Mouse (Mus musculus) left cerebral cortex, postnatal 25 days (tissue): ENCODE measurements around the gene Trit1. TPM values are rescaled to one million over a fixed set of nuclear protein-coding genes. Genes with fewer than 3 reads are reported as not detected.

ENCODE experiments used
- DNase-seq, 2 experiments: peaks; one replicate each; pipeline ENCODE4 v3.0.0; 2022; ENCODE audit warnings: low spot score in 2 of 2, mixed read lengths in 1 of 2
- intact Hi-C: fragments of 180-260 bp; cut with DNase I; formaldehyde crosslinking; loops from one replicate; pipeline ENCODE4 v1.15.1; 2025
- total RNA-seq, 2 experiments: library from RNA; stranded (reverse); gene quantifications; 2 replicates each; pipeline ENCODE4 v1.2.3; 2021

Gene Trit1
- total RNA-seq, 2 experiments from 2014 or later, result 18.5 to 22.2 TPM

DNA sequence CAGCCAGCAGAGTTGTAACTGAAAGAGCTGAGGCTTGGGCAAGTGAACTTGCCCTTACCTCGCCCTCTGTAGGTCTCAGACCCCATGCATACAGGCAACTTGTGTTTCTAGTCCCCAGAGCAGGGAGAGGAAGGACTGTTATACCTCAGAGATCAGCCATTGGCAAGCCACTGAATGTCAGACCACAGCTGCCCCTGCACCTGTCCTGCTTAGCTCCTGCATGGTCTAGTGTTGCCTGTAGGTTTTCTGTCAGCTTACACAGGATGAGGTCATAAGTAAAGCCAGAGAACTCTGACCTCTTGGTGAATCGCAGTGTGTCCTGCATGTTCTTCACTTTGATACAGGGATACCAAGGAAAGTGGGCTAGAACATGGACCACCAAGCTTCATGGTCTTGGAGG lies 18.4 kb downstream of the Trit1 start:
- intact Hi-C loops, result no loop called here

GRCm38 (mm10) chr4:123035636-123036035 lies 19.2 kb downstream of the Trit1 start:
- no peak for DNase-seq
- intact Hi-C loops, result no loop called here

More for the DNA sequence above, 18.4 kb downstream of the Trit1 start:
- no peak for DNase-seq

DNA sequence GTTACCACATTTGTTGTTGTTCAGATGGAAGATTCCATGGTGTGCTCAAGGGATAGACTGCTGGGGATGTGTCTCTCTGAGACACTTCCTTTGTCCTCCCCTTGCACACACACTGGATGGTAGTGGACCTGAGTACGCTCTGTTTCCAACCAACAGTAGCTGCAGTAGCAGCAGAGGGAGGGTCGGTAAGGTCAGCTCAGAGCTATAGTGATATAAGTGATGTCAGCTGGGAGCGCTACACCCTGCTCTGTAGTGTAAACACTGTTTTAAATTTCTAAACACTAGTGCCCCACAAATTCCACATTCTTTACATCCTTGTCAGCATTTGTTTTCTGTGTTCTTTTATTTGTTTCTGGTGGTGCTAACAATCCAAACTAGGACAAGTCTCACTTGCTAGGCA lies 20.3 kb downstream of the Trit1 start:
- no peak for DNase-seq
- intact Hi-C loops, result no loop called here

DNA sequence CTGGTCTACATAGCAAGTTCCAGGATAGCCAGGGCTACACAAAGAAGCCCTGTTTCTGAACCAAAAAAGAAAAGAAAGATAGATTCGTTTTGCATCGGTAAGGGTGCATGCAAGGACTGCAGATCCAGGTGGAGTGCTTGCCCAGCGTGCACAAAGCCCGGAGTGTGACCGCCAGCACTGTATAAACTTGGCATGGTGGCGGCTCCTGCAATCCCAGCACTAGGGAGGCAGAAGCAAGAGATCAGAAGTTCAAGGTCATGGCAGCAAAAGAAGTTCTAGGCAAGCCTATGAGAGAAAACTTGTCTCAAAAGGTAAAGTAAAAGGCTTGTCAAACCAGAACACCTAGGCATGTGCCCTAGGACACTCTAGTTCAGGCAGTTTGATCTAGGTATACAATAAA lies 24.7 kb downstream of the Trit1 start:
- intact Hi-C loops, result no loop called here
- no peak for DNase-seq

DNA sequence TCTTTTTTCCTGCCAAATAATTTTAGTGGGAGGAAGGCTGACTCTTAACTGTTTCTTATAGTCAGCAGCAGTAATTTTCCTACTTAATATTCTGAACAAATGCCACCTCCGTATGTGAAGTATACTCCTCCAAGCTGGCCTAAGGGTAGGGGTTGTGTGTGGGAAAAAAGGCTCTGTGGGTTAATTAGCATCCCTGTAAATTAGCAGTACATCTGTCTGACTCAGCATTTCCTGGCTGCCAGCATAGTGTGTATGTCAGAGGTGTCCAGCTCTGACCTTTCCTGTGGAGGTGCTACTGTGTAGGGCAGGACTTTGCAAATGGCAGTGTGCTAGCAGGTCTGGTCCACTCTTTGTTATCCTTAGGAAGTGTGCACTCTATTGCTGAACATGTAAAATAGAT lies 27.5 kb downstream of the Trit1 start:
- no peak for DNase-seq
- intact Hi-C loops, result no loop called here

- intact Hi-C loops, result no loop called here
- no peak for DNase-seq
Measured at GRCm38 (mm10) chr4:123044842-123045241, 28.4 kb downstream of the Trit1 start.

DNA sequence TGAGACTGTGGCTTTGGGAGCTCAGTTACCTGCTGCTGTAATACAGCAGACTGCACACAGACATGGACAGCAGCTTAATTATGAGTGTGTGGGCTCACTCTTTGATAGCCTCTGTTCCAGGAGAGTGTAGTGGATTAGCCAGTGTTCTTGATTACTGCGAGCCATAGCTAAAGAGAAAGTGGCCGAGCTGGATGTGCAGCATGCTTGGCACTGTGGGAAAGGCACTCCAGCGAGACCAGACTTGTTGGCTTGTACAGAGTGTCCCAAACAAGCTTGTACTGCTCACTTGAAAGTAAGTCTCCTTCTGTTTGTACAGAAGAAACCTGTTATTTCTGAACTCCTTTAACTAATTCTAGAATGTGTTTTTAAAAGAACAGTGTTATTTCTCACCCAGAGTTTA lies 29.9 kb downstream of the Trit1 start:
- intact Hi-C loops, result no loop called here
- no peak for DNase-seq

DNA sequence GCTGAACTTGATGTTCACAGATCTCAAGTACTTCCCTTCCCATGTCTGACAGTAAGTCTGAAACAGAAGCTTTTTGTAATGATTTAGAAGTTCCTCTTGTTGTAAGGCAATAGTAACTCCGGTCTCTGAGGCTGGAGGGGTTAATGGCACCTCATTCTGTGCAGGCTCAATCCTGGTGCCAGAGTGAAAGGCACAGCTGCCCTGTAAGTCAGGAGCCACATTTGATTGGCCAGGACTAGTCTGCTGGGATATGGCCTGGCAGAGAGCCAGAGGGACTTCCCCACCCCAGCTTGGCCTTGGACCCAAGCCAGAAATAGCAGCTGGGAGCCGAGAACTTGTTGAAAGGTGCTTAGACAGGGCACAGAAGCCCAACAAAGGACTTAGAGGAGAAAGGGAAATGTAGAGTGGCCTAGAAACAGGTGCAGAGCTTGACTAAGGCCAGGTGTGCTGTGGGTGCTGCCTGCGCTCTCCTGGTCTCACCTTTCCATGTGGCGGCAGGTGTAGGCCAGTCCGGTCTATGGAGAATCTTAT lies 34.3 kb downstream of the Trit1 start:
- DNase-seq, result peak; percentile 73
- intact Hi-C loops, result no loop called here

GRCm38 (mm10) chr4:123053179-123053578 lies 36.8 kb downstream of the Trit1 start:
- peak; percentile 60 to 85 for DNase-seq
- intact Hi-C loops, result loop anchor here (2.0 kb wide), 1 partner anchor 48 kb away; no protein-coding TSS in a partner anchor

GRCm38 (mm10) chr4:123054172-123054790 lies 37.9 kb downstream of the Trit1 start:
- peak; percentile 74 to 94 for DNase-seq
- intact Hi-C loops, result no loop called here

- intact Hi-C loops, result no loop called here
- no peak for DNase-seq
Measured at GRCm38 (mm10) chr4:123056560-123057109, 40.2 kb downstream of the Trit1 start.

GRCm38 (mm10) chr4:123057957-123058356 lies 41.6 kb downstream of the Trit1 start:
- DNase-seq, result no peak
- intact Hi-C loops, result no loop called here

DNA sequence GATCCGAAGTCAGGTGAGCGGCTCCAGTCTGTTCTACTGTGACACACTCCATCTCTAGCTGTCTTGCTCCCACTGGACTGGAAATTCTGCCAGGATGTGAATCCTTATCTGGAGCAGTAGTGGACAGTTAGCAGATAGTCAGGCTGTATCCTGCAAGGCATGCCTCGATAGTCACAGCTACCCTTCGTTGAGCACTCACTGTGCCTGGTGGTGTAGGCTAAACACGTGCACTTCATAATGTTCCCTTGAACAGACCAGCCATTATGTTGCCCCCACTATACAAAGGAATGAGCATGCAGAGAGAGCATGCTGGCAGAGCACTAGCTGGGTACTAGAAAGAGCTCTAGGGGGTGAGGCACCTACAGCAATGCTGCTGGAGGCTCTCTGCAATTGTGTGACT lies 45.3 kb downstream of the Trit1 start:
- DNase-seq, result no peak
- intact Hi-C loops, result no loop called here

DNA sequence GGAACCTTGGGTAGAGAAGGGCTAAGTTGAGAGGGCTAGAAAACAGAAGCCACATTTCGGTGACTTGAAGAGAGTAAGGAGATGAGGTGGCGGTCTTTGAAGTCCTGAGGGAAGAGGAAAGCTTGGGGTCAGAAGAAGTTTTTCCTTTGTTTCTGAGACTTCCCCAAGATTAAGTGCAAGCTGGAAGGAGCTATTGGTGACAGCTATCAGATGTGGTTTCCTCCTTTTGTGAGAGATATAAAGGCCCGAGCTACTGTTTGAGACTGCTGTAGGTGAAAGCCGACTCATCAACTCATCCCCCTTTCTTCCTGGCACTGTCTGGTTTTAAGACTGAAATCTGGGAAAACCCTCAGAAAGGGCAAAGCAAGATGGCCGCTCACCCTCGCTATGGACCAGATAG lies 52.2 kb downstream of the Trit1 start:
- intact Hi-C loops, result no loop called here

DNA sequence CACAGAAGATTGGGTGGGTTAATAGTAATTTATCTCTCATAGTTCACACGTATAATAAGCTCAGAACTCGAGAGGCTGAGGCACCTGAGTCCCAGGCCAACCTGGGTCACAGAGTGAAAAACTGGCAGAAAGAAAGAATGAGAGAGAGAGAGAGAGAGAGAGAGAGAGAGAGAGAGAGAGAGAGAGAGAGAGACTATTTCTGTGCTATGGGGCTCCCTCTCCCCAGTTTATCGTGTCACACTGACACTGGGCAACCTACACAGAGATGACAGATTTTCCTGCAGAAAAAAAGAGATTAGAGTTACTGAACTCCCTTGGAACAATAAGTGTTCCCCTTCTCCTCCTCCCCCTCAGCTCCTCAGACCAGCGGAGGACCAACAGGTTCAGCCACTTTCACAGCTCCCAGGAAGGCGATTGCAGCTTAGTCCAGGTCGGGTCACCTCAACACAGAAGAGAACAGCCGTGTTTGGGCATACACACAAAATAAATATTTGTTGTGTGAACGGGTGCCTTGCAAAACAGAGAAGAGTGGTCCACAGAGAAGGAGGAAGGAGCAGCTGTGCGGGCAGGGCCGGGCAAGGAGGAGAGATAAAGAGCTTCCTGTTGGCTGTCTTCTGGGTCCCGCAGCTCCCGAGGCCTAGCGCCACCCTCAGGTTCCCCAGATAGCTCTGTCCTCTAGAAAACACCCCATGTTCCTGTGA lies 55.0 kb downstream of the Trit1 start:
- intact Hi-C loops, result no loop called here
- DNase-seq, result no peak

More for the DNA sequence above, 52.2 kb downstream of the Trit1 start:
- DNase-seq, result no peak

GRCm38 (mm10) chr4:123076928-123077327 lies 60.5 kb downstream of the Trit1 start:
- intact Hi-C loops, result no loop called here
- DNase-seq, result no peak

DNA sequence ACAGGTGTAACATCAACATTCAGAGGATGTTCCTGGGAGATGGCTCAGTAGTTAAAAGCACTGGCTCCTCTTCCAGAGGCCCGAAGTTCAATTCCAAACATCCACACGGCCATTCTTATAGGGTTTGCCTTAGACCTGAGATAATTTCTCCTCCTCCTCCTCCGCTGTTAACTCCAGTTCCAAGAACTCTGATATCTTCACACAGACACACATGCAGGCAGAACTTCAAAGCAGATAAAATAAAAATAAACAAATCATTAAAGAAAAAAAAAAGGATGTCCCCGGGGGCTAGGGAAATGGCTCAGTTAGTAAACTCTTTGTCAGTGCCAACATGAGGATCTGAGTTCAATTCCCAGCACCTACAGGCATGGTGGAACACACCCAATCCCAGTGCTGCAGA lies 61.8 kb downstream of the Trit1 start:
- no peak for DNase-seq
- intact Hi-C loops, result no loop called here

GRCm38 (mm10) chr4:123080791-123081190 lies 64.4 kb downstream of the Trit1 start:
- intact Hi-C loops, result loop anchor here (5.0 kb wide), 2 partner anchors 183 to 273 kb away; no protein-coding TSS in a partner anchor
- DNase-seq, result peak in 1 of 2 experiments; percentile 75

GRCm38 (mm10) chr4:123082283-123083163 lies 66.1 kb downstream of the Trit1 start:
- intact Hi-C loops, result loop anchor here (1.0 to 5.0 kb wide), 4 partner anchors 87 to 275 kb away; partner anchors contain the start of gene Mycl
- DNase-seq, result peak; percentile 68 to 70
